Mouse (Mus musculus) Patski (cell line): ENCODE data around the gene Reck. TPM values are rescaled to one million over a fixed set of nuclear protein-coding genes. Genes with fewer than 3 reads are reported as not detected.

Experiments
- ATAC-seq: fragments of 100-300 bp; one replicate; pipeline ENCODE4 v1.8.0; 2021
- CTCF ChIA-PET: fragments of 350-600 bp; sonication (Branson Sonifier 250); formaldehyde crosslinking; loops from one replicate; lab custom pipeline; 2022; ENCODE audit warnings: inconsistent platforms; lab: Charles Lee
- POLR2A ChIA-PET: fragments of 350-600 bp; sonication (Branson Sonifier 250); formaldehyde crosslinking; loops from one replicate; lab custom pipeline; 2022; ENCODE audit warnings: antibody characterized with exemption, inconsistent platforms; lab: Charles Lee
- DNase-seq: peaks from one replicate; pipeline ENCODE4 v3.0.0-alpha.2; 2011; ENCODE audit warnings: low read depth, low spot score
- H3K27me3 ChIP-seq: fragments of 371-371 bp; one replicate; pipeline ENCODE4 v1.5.1; 2021
- CTCF ChIP-seq: fragments of 100-300 bp; IDR thresholded peaks from one replicate; pipeline ENCODE4 v1.5.1; 2021
- in situ Hi-C: fragments of 300-500 bp; cut with MboI; formaldehyde crosslinking; loops from 3 replicates; pipeline ENCODE4 v1.11.1; 2018; ENCODE audit warnings: low pct_unique_long_range_greater_than_20kb, mixed read lengths
- polyA plus RNA-seq: library from polyadenylated mRNA; unstranded; gene quantifications from one replicate; pipeline ENCODE4 v1.2.3, GENCODE M21; 2021

The Reck gene
- polyA plus RNA-seq: 3.5 TPM

GRCm38 (mm10) chr4:43875160-43875918 is at the start of gene Reck:
Gene Reck (plus strand): TSS chr4:43875530.
- ChIA-PET CTCF (interaction anchor here (1.1 to 1.2 kb wide), 2 partner anchors 31 to 130 kb away, joined by 3 read pairs; no protein-coding TSS in a partner anchor), POLR2A (no interaction called here)
- in situ Hi-C loops: no loop called here
- ATAC-seq (peak; percentile 90), DNase-seq (peak; percentile 3)
- no peaks in the 10 kb centered on the region for H3K27me3 ChIP-seq
- no peak for TF ChIP-seq CTCF

DNA sequence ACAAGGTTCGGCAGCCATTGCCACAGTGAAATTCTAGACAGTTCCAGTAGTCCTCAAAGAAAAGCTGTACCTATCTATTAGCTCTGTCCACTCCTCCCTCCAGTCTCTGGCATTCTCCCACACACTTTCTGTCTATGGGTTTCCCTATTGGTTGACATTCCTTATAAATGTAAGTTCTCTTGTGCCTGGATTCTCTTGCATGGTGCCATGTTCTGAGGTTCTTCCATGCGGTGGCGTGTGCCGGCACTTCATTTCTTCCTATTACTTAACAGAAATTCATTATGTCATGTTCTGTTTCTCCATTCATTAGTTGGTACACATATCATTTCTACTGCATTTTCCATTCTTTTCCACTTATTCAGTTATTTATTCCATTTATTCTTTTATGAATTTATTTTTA is 46.5 kb upstream of the Reck start:
- POLR2A ChIA-PET: no interaction called here
- ATAC-seq (no peak), DNase-seq (no peak)
- CTCF ChIA-PET: no interaction called here
- H3K27me3 ChIP-seq: no peaks in the 10 kb centered on the region
- in situ Hi-C loops: no loop called here
- no peak for TF ChIP-seq CTCF

DNA sequence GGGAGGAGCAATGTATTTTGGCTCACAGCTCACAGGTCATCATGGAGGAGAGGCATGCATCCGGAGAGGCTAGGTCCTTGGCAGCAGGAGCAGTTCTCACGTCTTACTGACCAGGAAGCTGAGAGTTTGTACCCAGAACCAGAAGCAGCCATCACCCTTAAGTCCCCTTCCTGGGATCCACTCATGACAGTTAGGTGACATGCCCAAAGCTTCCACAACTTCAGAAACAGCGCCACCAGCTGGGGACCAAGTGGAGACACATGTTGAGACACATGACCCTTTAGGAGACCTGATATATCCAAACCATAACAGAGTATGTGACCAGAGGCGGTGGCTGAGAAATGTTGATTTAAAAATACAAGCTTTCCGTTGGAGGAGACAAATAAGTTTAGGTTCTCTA is 43.3 kb upstream of the Reck start:
- TF ChIP-seq CTCF: peak; percentile 37
- POLR2A ChIA-PET: no interaction called here
- no peak for DNase-seq
- CTCF ChIA-PET: no interaction called here
- in situ Hi-C loops: no loop called here
- no peak for ATAC-seq
- H3K27me3 ChIP-seq: no peaks in the 10 kb centered on the region

DNA sequence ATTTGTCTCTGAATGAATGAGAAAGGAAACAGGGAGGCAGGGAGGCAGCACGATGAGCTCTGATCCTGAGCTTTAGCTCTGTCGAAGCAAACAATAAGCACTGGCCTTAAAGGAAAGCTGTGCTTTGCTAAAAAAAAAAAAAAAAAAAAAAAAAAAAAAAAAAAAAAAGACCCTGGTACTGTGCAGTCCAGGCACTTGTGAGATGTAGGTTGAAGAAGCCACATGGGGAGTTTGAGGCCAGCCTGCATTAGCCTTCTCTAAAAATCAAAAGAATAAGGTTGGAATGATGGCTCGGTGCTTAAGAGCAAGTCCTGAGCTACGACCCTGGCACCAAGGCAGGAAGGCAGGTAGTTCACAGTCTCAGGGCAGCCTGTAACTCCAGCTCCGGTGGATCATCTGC is 41.6 kb upstream of the Reck start:
- TF ChIP-seq CTCF: no peak
- in situ Hi-C loops: no loop called here
- ATAC-seq (no peak), DNase-seq (no peak)
- no peaks in the 10 kb centered on the region for H3K27me3 ChIP-seq
- ChIA-PET POLR2A (interaction anchor here (0.7 kb wide), 1 partner anchor 15 kb away, joined by 6 read pairs; no protein-coding TSS in a partner anchor), CTCF (interaction anchor here (1.2 kb wide), 1 partner anchor 204 kb away, joined by 3 read pairs; no protein-coding TSS in a partner anchor)

GRCm38 (mm10) chr4:43834749-43835148 is 40.6 kb upstream of the Reck start:
- no peak for TF ChIP-seq CTCF
- ChIA-PET CTCF (interaction anchor here (1.6 kb wide), 1 partner anchor 71 kb away, joined by 4 read pairs; no protein-coding TSS in a partner anchor), POLR2A (no interaction called here)
- no peaks in the 10 kb centered on the region for H3K27me3 ChIP-seq
- no peak for DNase-seq
- no peak for ATAC-seq
- in situ Hi-C loops: no loop called here

DNA sequence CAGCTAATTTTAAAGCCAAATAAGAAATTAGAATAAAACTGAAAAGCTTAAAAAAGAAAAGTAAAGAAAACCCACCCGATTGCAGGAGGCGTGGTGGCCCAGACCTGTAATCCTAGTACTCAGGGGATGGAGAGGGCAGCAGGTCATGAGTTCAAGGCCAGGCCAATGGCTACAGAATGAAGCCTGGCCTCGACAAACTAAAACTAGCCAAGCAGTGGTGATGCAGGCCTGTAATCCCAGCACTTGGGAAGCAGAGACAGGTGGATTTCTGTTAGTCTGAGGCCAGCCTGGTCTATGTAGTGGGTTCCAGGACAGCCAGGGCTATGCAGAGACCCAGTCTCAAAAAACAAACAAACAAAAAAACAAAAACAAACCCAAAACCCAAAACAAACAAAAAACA is 37.0 kb upstream of the Reck start:
- DNase-seq (no peak), ATAC-seq (no peak)
- no peaks in the 10 kb centered on the region for H3K27me3 ChIP-seq
- POLR2A ChIA-PET: no interaction called here
- in situ Hi-C loops: no loop called here
- TF ChIP-seq CTCF: no peak
- CTCF ChIA-PET: interaction anchor here (1.3 kb wide), 1 partner anchor 13 kb away, joined by 3 read pairs; the partner anchor contains the start of gene Olfr155

DNA sequence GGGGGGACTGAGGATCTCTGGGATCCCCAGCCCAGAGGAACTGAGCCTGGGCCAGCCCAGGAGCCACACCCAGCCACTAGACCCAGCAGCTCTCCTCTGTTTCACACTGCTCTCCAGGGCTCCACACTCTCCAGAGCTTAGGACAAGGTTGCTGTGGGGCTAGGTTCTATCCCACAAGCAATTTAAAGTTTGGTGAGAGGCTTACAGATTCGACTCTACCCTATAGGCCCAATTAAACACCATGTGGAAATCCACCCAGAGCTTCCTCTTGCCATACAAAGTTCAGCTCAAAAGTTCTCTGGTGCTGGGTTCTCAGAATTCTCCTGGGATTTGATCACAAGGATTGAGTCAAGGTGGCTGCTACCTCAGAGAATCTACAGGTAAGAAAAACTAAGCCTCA is 35.2 kb upstream of the Reck start, which contains the start of gene Olfr157:
Olfr157 (minus strand) TSS at position 101 of the 400 bp plus-strand sequence.
- H3K27me3 ChIP-seq: no peaks in the 10 kb centered on the region
- in situ Hi-C loops: no loop called here
- ChIA-PET CTCF (no interaction called here), POLR2A (no interaction called here)
- no peak for TF ChIP-seq CTCF
- DNase-seq: no peak
- no peak for ATAC-seq

- no peak for ATAC-seq
- peaks cover 3% of the 10 kb centered on the region for H3K27me3 ChIP-seq
Measured at GRCm38 (mm10) chr4:43851265-43851664, 24.1 kb upstream of the Reck start, which contains the start of gene Olfr155. Gene Olfr155 (plus strand): TSS chr4:43851565.

DNA sequence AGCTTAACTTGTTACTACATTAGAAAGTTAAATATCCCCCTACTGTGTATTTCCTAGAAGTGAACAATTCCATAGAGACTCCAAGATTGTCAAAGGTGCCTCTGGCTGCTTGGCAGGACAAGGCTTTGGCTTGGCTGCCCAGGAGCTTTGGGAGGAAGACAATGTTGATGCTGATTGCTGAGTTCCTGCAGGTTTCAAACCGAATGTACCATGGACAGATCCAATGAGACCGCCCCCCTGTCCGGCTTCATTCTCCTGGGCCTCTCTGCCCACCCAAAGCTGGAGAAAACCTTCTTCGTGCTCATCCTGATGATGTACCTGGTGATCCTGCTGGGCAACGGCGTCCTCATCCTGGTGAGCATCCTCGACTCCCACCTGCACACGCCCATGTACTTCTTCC is 21.2 kb upstream of the Reck start:
- ChIA-PET CTCF (no interaction called here), POLR2A (no interaction called here)
- ATAC-seq: no peak
- no peak for DNase-seq
- H3K27me3 ChIP-seq: peaks cover 5% of the 10 kb centered on the region
- in situ Hi-C loops: no loop called here
- no peak for TF ChIP-seq CTCF

More at GRCm38 (mm10) chr4:43851265-43851664, 24.1 kb upstream of the Reck start, which contains the start of gene Olfr155:
- no peak for TF ChIP-seq CTCF
- POLR2A ChIA-PET: no interaction called here
- CTCF ChIA-PET: interaction anchor here (0.9 kb wide), 1 partner anchor 14 kb away, joined by 3 read pairs; no protein-coding TSS in a partner anchor
- DNase-seq: no peak
- in situ Hi-C loops: no loop called here

DNA sequence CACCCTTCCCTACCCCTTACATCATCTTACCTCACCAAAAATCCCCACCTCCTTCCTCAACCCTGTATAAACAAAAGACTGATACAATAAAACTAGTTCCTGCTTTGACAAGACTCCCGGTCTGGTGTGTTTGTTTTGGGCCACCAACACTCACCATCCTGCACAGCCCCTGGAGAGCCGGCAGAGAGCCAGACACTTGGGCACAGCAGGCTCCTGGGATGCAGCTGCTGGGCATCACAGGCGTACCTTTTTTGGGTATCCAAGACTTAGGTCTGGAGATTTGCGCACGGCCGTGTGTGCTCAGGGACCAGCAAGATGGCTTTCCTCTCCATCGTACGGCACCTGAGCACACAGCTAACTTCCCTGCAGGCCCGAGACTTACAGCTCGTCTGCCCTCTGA is 15.4 kb upstream of the Reck start:
- ATAC-seq (no peak), DNase-seq (no peak)
- in situ Hi-C loops: no loop called here
- no peak for TF ChIP-seq CTCF
- CTCF ChIA-PET: interaction anchor here (1.6 kb wide), 1 partner anchor 234 kb away, joined by 3 read pairs; no protein-coding TSS in a partner anchor
- H3K27me3 ChIP-seq: peaks cover 5% of the 10 kb centered on the region
- POLR2A ChIA-PET: no interaction called here
